Mouse (Mus musculus) thymus, adult 18-20 months (tissue): ENCODE results near the gene Pik3ip1.

Experiments
- DNase-seq, 2 experiments: peaks; one replicate each; pipeline ENCODE4 v3.0.0; 2022; ENCODE audit warnings: mixed read lengths in 2 of 2

Gene Pik3ip1

GRCm38 (mm10) chr11:3382602-3383594, 52.7 kb downstream of the Pik3ip1 start:
- no peak for DNase-seq

GRCm38 (mm10) chr11:3386941-3387368, 56.8 kb downstream of the Pik3ip1 start:
- peak; percentile 60 to 61 for DNase-seq

DNA sequence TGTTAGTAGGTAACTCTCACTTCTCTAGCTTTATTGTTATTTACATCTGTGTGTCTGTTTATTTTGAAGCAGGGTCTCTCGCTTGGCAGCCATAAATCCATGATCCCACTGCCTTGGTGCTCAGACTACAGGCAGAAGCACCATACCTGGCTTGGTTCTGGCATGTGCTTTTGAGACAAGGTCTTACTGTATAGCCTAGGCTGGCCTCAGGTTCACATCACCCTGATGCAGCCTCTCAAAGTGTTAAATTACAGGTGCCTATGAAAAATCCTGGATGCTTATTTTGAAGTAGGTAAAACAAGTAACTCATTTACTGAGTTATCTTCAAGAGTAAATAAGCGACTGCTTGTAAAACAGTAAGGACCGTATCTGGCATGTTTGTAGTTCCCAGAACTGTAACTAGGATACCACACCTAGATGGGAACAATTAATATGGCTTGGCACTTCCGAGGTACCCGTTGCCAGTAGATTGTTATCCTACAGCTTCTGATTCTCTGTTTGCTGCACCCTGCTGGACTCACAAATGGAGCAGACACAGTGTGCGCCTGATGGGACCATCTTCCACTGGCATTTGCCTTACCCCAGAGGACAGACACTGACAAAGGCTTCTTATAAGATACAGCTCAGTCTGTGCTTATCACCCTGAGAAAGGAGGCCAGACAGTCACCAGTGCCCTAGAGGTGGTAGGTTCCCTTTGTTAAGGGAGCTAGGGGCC, 57.4 kb downstream of the Pik3ip1 start:
- DNase-seq = no peak

GRCm38 (mm10) chr11:3389996-3390395, 59.8 kb downstream of the Pik3ip1 start:
- DNase-seq = no peak

GRCm38 (mm10) chr11:3390789-3391188, 60.6 kb downstream of the Pik3ip1 start:
- no peak for DNase-seq

- DNase-seq = no peak
Measured at GRCm38 (mm10) chr11:3392526-3392925, 62.3 kb downstream of the Pik3ip1 start.
